Mouse (Mus musculus) liver, embryonic 14.5 days (tissue): ENCODE results near the gene Opalin. TPM values are rescaled to one million over a fixed set of nuclear protein-coding genes. Genes with fewer than 3 reads are reported as not detected.

Experiments
- ATAC-seq: fragments of 200-750 bp; cut with Nextera tagmentation; 2 replicates; pipeline ENCODE4 v1.8.0; 2017; ENCODE audit warnings: moderate number of reproducible peaks, mild to moderate bottlenecking, moderate library complexity; ENCODE audit not compliant: insufficient read depth
- DNase-seq, 3 experiments: peaks; one replicate each; pipeline ENCODE4 v3.0.0-alpha.2; 2012 to 2013; ENCODE audit warnings: low read depth in 3 of 3, low spot score in 3 of 3
- H3K27ac ChIP-seq: fragments of 300-500 bp; sonication (generic); 2 replicates; pipeline ENCODE4 v1.5.1; 2014; ENCODE audit warnings: moderate library complexity, mild to moderate bottlenecking, control low read depth, inconsistent platforms
- H3K27me3 ChIP-seq: fragments of 300-500 bp; sonication (generic); 2 replicates; pipeline ENCODE4 v1.6.1; 2014; ENCODE audit warnings: mild to moderate bottlenecking, low read length, moderate library complexity; ENCODE audit not compliant: control insufficient read depth, insufficient read depth
- H3K36me3 ChIP-seq: fragments of 300-500 bp; sonication (generic); replicated peaks from 2 replicates; pipeline ENCODE4 v1.6.1; 2014; ENCODE audit warnings: low read depth; ENCODE audit not compliant: control insufficient read depth, insufficient read depth
- H3K4me1 ChIP-seq, 2 experiments: fragments of 200-500 bp in 1 of 2; fragments of 300-500 bp in 1 of 2; sonication (generic) in 1 of 2; replicated peaks; 2 replicates each; pipeline ENCODE4 v1.6.1; 2012 to 2014; ENCODE audit warnings: antibody characterized with exemption in 1 of 2, inconsistent platforms in 1 of 2, low read length in 1 of 2; ENCODE audit not compliant: control insufficient read depth in 2 of 2, insufficient read depth in 2 of 2
- H3K4me2 ChIP-seq: fragments of 300-500 bp; sonication (generic); 2 replicates; pipeline ENCODE4 v1.6.1; 2014; ENCODE audit warnings: low read depth, mild to moderate bottlenecking, control low read depth, moderate library complexity
- H3K4me3 ChIP-seq, 2 experiments: fragments of 200-500 bp in 1 of 2; fragments of 300-500 bp in 1 of 2; sonication (generic) in 1 of 2; 2 replicates each; pipeline ENCODE4 v1.5.1; 2012 to 2014; ENCODE audit warnings: low read depth in 2 of 2, low read length in 2 of 2, mild to moderate bottlenecking in 2 of 2, control low read depth in 1 of 2, inconsistent platforms in 1 of 2, moderate library complexity in 1 of 2; ENCODE audit not compliant: insufficient read depth in 1 of 2
- H3K9ac ChIP-seq: fragments of 300-500 bp; sonication (generic); replicated peaks from 2 replicates; pipeline ENCODE4 v1.6.1; 2014; ENCODE audit warnings: mild to moderate bottlenecking, control low read depth, moderate library complexity
- H3K9me3 ChIP-seq: fragments of 300-500 bp; sonication (generic); 2 replicates; pipeline ENCODE4 v1.6.1; 2016; ENCODE audit warnings: low read length, mixed read lengths; ENCODE audit not compliant: control insufficient read depth
- CTCF ChIP-seq: IDR thresholded peaks from 2 replicates; pipeline ENCODE4 v1.5.1; 2016; ENCODE audit warnings: antibody characterized with exemption, low read depth, control low read depth
- EP300 ChIP-seq: IDR thresholded peaks from 2 replicates; pipeline ENCODE4 v1.6.1; 2016; ENCODE audit warnings: antibody characterized with exemption, low read depth
- WGBS: fragments of 180-500 bp; shearing (Covaris S2); extraction: QIAGEN DNeasy Blood & Tissue Kit; methylation state at CpG from one replicate; pipeline ENCODE4 v1.1.7; 2014; ENCODE audit not compliant: insufficient replicate concordance; 5-methylcytosine and 5-hydroxymethylcytosine counted together
- polyA plus RNA-seq, 2 experiments: library from polyadenylated mRNA; depleted of rRNA in 1 of 2; stranded (reverse) in 1 of 2; unstranded in 1 of 2; fragments of >200 nt; fragmentation: Nextera tagmentation in 1 of 2; extraction: Ambion mirVana in 1 of 2; gene quantifications; 2 replicates each; pipeline versions ENCODE4 v1.2.1 to v1.2.3; 2012 to 2014

Gene Opalin
- polyA plus RNA-seq, 2 experiments = not detected

DNA sequence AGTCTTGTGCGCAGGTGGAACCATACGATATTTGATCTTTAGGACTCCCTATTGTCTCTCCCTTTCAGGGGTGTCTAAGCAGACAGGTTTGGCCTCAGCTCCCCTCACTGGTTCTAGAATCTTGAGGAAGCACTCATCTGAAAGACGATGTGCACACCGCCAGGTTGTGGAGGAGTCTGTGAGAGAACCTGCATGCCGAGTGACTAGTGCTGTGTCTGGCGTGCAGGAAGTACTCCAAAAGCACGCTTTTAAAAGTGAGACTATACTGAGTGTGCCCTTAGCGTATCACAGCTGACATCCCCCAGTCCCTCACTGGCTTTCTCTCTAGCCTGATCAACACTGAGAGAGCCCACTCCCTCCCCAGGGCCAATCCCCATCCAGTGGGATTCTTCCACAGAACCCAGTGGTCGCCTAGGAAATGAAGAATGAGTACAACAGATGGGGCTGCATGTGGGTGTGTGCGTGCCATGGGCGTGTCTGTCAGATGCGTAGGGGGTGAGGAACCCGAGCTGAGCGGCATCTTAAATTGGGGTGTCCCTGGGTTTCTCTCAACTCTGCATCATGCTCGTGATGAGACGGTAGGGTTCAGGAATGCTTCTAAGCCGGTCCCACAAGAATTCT, 37.1 kb upstream of the Opalin start:
- Histone ChIP-seq H3K9ac (no peak overlapping the region), H3K27ac (no peak overlapping the region), H3K36me3 (no peaks in the 10 kb centered on the region), H3K9me3 (no peaks in the 10 kb centered on the region), H3K4me2 (no peak overlapping the region), H3K4me3 (no peak overlapping the region), H3K4me1 (no peaks in the 10 kb centered on the region), H3K27me3 (peaks cover 2% of the 10 kb centered on the region; the same call in 1 of the 2 replicates)
- no peak for TF ChIP-seq EP300
- TF ChIP-seq CTCF = no peak
- ATAC-seq (no peak), DNase-seq (no peak)
- 65% methylated on average over 17 of the region's 17 CpGs for WGBS

DNA sequence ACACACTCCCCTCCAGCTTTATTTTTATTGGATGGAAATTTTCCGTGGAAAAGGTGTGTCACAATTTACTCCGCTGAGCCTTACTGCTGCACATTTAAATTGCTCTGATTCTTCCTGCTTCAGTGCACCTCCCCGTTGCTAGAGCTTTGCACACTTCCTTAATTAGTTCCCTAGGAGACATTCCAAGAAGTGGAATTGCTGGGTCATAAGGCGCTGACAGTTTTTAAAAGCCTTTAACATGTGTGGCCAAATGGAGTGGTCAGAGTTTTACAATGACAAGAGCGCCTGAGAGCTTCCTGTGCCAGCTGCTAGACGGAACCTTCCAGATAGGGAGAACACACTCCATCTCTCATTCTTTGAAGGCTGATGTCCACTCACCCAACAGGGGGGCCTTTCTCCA, 35.7 kb upstream of the Opalin start:
- H3K9me3 ChIP-seq = no peaks in the 10 kb centered on the region

DNA sequence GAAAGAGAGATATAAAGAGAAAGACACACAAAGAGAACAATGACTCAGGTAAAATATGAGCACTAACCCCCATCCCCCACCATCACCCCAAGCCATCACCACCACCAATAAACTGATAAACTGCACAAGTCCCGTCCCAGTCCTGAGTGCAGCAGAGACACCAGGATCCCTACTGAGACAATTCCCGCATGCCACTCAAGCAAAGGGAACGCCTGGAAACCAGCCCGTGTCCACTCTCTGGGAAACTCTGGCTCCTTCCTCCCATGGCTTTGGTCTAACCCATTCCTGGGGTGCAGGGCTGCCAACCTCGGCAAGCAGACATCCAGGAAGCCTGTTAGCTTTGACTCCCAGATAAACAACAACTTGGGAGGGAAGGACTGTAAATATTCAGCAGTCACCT, 33.1 kb upstream of the Opalin start:
- TF ChIP-seq EP300 = no peak
- TF ChIP-seq CTCF = no peak
- DNase-seq = no peak
- no peaks in the 10 kb centered on the region for H3K4me1 ChIP-seq
- H3K4me3 ChIP-seq = no peak overlapping the region
- H3K27ac ChIP-seq = no peak overlapping the region
- H3K9ac ChIP-seq = no peak overlapping the region
- WGBS = 33% methylated on average over 5 of the region's 5 CpGs
- H3K36me3 ChIP-seq = no peaks in the 10 kb centered on the region
- H3K27me3 ChIP-seq = peaks cover 2% of the 10 kb centered on the region; the same call in 1 of the 2 replicates
- no peak for ATAC-seq
- H3K9me3 ChIP-seq = no peaks in the 10 kb centered on the region
- H3K4me2 ChIP-seq = no peak overlapping the region

More for the DNA sequence above, 35.7 kb upstream of the Opalin start:
- no peak overlapping the region for H3K4me3 ChIP-seq
- 30% methylated on average over 6 of the region's 6 CpGs for WGBS
- H3K4me1 ChIP-seq = no peaks in the 10 kb centered on the region
- no peak for TF ChIP-seq EP300
- no peak for TF ChIP-seq CTCF
- no peaks in the 10 kb centered on the region for H3K36me3 ChIP-seq
- DNase-seq (no peak), ATAC-seq (no peak)
- peaks cover 2% of the 10 kb centered on the region; the same call in 1 of the 2 replicates for H3K27me3 ChIP-seq
- H3K27ac ChIP-seq = no peak overlapping the region
- H3K4me2 ChIP-seq = no peak overlapping the region
- H3K9ac ChIP-seq = no peak overlapping the region

DNA sequence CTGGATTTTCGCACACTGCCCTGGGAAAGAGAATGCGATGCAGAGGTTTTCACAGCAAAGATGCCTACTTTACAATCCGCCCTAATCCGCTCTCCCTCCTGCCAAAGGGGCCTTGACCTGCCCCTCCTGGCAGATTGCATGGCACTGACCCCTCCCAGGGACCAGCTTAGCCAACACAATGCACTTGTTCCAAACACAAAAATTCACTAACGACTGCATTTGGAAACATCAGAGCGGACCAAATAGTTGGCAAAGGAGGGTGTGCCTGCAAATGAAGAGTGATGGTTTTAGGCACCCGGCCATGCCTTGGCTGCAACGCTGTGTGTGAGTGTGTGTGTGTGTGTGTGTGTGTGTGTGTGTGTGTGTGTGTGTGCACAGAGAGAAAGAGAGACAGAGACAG, 32.6 kb upstream of the Opalin start:
- no peak for DNase-seq
- no peak for TF ChIP-seq CTCF
- no peak for TF ChIP-seq EP300
- 72% methylated on average over 8 of the region's 8 CpGs for WGBS
- Histone ChIP-seq H3K4me1 (no peaks in the 10 kb centered on the region), H3K9me3 (no peaks in the 10 kb centered on the region), H3K9ac (no peak overlapping the region), H3K36me3 (no peaks in the 10 kb centered on the region), H3K27me3 (peaks cover 2% of the 10 kb centered on the region; the same call in 1 of the 2 replicates), H3K27ac (no peak overlapping the region), H3K4me2 (no peak overlapping the region), H3K4me3 (no peak overlapping the region)
- ATAC-seq = no peak

DNA sequence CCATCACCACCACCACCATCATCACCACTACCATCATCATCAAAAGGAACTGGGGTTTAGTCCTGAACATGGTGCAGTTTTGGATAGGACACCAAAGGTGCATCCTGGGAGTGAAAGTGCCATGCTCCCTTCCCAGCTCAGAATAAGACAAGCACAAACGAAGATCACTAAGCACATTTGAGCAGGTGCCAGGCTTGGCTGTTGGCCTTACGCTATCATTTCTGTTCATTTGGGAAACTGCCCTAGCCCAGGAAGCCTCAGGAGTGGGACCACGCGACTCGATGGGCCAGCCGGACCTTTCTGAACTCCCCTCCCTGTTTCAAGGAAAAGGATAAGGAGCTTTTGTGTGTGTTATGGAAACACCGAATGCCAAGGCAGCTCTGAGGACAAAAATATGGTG, 31.8 kb upstream of the Opalin start:
- H3K9ac ChIP-seq = no peak overlapping the region
- no peak overlapping the region for H3K4me2 ChIP-seq
- DNase-seq = no peak
- no peaks in the 10 kb centered on the region for H3K4me1 ChIP-seq
- H3K27ac ChIP-seq = no peak overlapping the region
- no peak overlapping the region for H3K4me3 ChIP-seq
- WGBS = 68% methylated on average over 7 of the region's 7 CpGs
- ATAC-seq = no peak
- H3K36me3 ChIP-seq = no peaks in the 10 kb centered on the region
- no peaks in the 10 kb centered on the region for H3K9me3 ChIP-seq
- peaks cover 2% of the 10 kb centered on the region; the same call in 1 of the 2 replicates for H3K27me3 ChIP-seq
- no peak for TF ChIP-seq CTCF
- TF ChIP-seq EP300 = no peak
